Mouse (Mus musculus) E14TG2a.4 (cell line): Measurements from ENCODE around the gene Ly9.

ENCODE experiments used
- H3K27me3 ChIP-seq: 2 replicates; pipeline ENCODE4 v1.6.1; 2014; ENCODE audit warnings: low read length, control low read depth; ENCODE audit not compliant: insufficient read depth
- H3K36me3 ChIP-seq: 2 replicates; pipeline ENCODE4 v1.6.1; 2014; ENCODE audit warnings: low read length, control low read depth; ENCODE audit not compliant: insufficient read depth
- H3K4me1 ChIP-seq: replicated peaks from 2 replicates; pipeline ENCODE4 v1.6.1; 2014; ENCODE audit warnings: low read depth, low read length, control low read depth
- H3K4me3 ChIP-seq: replicated peaks from 2 replicates; pipeline ENCODE4 v1.5.1; 2014; ENCODE audit warnings: mild to moderate bottlenecking, low read length
- H3K9me3 ChIP-seq: 2 replicates; pipeline ENCODE4 v1.6.1; 2014; ENCODE audit warnings: low read length, control low read depth
- CTCF ChIP-seq: conservative IDR thresholded peaks from 2 replicates; pipeline ENCODE4 v1.5.1; 2014; ENCODE audit warnings: low read length
- NANOG ChIP-seq: IDR thresholded peaks from 2 replicates; pipeline ENCODE4 v1.6.1; 2014; ENCODE audit warnings: borderline replicate concordance, low read length, mixed read lengths
- POU5F1 ChIP-seq: IDR thresholded peaks from 2 replicates; pipeline ENCODE4 v1.6.1; 2014; ENCODE audit warnings: low read length, borderline replicate concordance

Ly9 gene

DNA sequence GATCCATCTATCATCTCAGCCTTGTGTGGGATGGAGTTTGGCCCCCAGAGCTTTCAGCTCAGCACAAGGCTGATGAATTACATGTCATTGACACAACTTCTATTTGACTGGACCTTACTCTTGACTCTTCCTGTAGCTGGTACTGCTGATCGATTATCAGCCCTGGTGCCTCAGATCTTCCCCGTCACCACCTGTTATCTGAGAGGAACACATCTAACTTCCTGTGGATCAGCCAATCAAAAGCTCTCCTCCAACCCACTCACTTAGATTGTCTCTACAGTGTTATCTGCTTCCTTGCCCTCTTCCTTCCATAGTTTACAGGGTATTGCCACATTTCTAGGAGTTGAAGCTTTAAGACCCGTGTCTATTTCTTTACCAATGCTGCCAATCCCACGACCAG lies 41.3 kb downstream of the Ly9 start:
- Histone ChIP-seq H3K4me3 (no peak overlapping the region), H3K9me3 (peaks cover 7% of the 10 kb centered on the region), H3K27me3 (no peaks in the 10 kb centered on the region; the same call in 1 of the 2 replicates), H3K4me1 (peaks cover 9% of the 10 kb centered on the region), H3K36me3 (no peaks in the 10 kb centered on the region)
- TF ChIP-seq CTCF (no peak), NANOG (no peak), POU5F1 (no peak)

DNA sequence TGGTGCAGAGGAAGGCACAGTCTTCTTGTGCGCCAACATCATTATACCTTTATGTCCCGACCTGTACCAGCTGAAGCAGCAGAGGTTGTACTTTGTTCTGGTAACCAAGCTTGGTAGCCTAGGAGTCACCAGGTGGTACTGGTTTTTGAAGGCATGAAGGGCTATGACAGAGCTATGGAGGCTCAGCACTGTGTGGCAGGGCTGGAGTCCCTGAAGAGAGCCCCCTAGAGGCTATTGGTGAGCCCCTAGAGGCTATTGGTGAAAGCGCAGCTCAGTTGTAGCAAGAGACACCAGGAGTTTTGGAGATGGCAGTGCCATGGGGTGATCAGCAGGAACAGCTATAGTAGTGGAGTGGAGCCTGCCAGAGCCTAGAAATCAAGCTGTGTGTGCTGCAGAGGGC lies 43.0 kb downstream of the Ly9 start:
- Histone ChIP-seq H3K4me3 (no peak overlapping the region), H3K36me3 (no peaks in the 10 kb centered on the region), H3K4me1 (peaks cover 9% of the 10 kb centered on the region), H3K27me3 (no peaks in the 10 kb centered on the region; the same call in 1 of the 2 replicates), H3K9me3 (peaks cover 7% of the 10 kb centered on the region)
- TF ChIP-seq CTCF (peak; percentile 99), NANOG (no peak)

- Histone ChIP-seq H3K27me3 (no peaks in the 10 kb centered on the region), H3K36me3 (no peaks in the 10 kb centered on the region), H3K9me3 (peaks cover 7% of the 10 kb centered on the region), H3K4me1 (peaks cover 19% of the 10 kb centered on the region), H3K4me3 (no peak overlapping the region)
- no peak for TF ChIP-seq CTCF
- TF ChIP-seq POU5F1 = no peak
- no peak for TF ChIP-seq NANOG
Measured at GRCm38 (mm10) chr1:171563042-171563441, 44.2 kb downstream of the Ly9 start.

DNA sequence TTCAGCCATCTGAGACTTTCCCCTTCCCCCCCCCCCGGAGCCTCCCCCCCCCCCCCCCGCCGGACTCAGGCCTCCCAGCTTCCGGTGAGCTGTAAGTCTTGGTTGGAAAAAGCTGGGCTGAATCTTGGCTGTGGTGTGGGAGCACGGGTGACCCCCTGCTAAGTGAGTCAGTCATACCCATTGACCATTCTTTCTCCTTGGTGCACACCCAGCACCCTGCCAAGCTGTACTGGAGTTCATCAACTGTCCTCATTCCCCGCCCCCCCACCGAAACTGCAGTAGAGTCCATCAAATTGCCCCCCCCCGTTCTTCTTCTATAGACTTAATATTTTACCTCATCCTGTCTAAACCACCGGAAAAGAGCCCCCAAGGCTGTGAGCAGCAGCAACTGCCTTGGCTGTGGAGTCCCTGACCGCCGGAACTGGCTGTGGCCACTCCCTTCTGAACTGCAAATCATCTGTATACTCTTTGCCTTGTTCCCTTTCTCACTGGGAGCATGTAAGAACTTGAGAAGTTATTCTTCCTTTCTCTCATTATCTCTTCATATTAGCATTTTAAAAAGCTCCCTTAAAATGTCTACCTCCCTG lies 45.5 kb downstream of the Ly9 start:
- Histone ChIP-seq H3K27me3 (no peaks in the 10 kb centered on the region), H3K4me1 (peaks cover 19% of the 10 kb centered on the region), H3K9me3 (peaks cover 7% of the 10 kb centered on the region), H3K36me3 (no peaks in the 10 kb centered on the region), H3K4me3 (no peak overlapping the region)
- TF ChIP-seq NANOG (no peak), CTCF (no peak), POU5F1 (no peak)

GRCm38 (mm10) chr1:171561200-171561599 lies 46.0 kb downstream of the Ly9 start:
- no peak for TF ChIP-seq CTCF
- no peak for TF ChIP-seq NANOG

GRCm38 (mm10) chr1:171560262-171560661 lies 46.9 kb downstream of the Ly9 start:
- Histone ChIP-seq H3K4me1 (peaks cover 19% of the 10 kb centered on the region), H3K9me3 (peaks cover 7% of the 10 kb centered on the region), H3K27me3 (no peaks in the 10 kb centered on the region), H3K4me3 (no peak overlapping the region), H3K36me3 (no peaks in the 10 kb centered on the region)
- no peak for TF ChIP-seq NANOG
- TF ChIP-seq CTCF = no peak
- no peak for TF ChIP-seq POU5F1

More at GRCm38 (mm10) chr1:171561200-171561599, 46.0 kb downstream of the Ly9 start:
- Histone ChIP-seq H3K4me1 (peaks cover 19% of the 10 kb centered on the region), H3K4me3 (no peak overlapping the region), H3K9me3 (peaks cover 7% of the 10 kb centered on the region), H3K36me3 (no peaks in the 10 kb centered on the region), H3K27me3 (no peaks in the 10 kb centered on the region)

- Histone ChIP-seq H3K4me1 (peaks cover 19% of the 10 kb centered on the region), H3K36me3 (no peaks in the 10 kb centered on the region), H3K4me3 (no peak within 1 kb of the TSS), H3K9me3 (peaks cover 7% of the 10 kb centered on the region), H3K27me3 (no peaks in the 10 kb centered on the region)
- no peak for TF ChIP-seq NANOG
- no peak for TF ChIP-seq POU5F1
- TF ChIP-seq CTCF = no peak
Measured at GRCm38 (mm10) chr1:171558898-171559297, 48.3 kb downstream of the Ly9 start, which contains the start of gene Cd244a. TSS of gene Cd244a (plus strand) at chr1:171559193.

- no peak overlapping the region for H3K4me3 ChIP-seq
- H3K36me3 ChIP-seq = no peaks in the 10 kb centered on the region
- no peak for TF ChIP-seq NANOG
- no peak for TF ChIP-seq POU5F1
- TF ChIP-seq CTCF = no peak
Measured at GRCm38 (mm10) chr1:171558407-171558806, 48.8 kb downstream of the Ly9 start.

GRCm38 (mm10) chr1:171556366-171556765 lies 50.8 kb downstream of the Ly9 start:
- Histone ChIP-seq H3K9me3 (peaks cover 5% of the 10 kb centered on the region; the same call in 1 of the 2 replicates), H3K27me3 (no peaks in the 10 kb centered on the region), H3K36me3 (no peaks in the 10 kb centered on the region), H3K4me1 (peaks cover 15% of the 10 kb centered on the region), H3K4me3 (no peak overlapping the region)
- TF ChIP-seq NANOG = no peak
- no peak for TF ChIP-seq CTCF
- no peak for TF ChIP-seq POU5F1

More at GRCm38 (mm10) chr1:171558407-171558806, 48.8 kb downstream of the Ly9 start:
- Histone ChIP-seq H3K4me1 (peaks cover 19% of the 10 kb centered on the region), H3K9me3 (peaks cover 11% of the 10 kb centered on the region), H3K27me3 (no peaks in the 10 kb centered on the region)
